Mouse (Mus musculus) megakaryocyte, embryonic 14.5 days (primary cell): ENCODE results near the gene Tnfsf15. TPM values are rescaled to one million over a fixed set of nuclear protein-coding genes. Genes with fewer than 3 reads are reported as not detected.

ENCODE experiments used
- H3K27me3 ChIP-seq: replicated peaks from 2 replicates; pipeline ENCODE3; 2012; ENCODE audit warnings: inconsistent platforms
- H3K36me3 ChIP-seq: replicated peaks from 2 replicates; pipeline ENCODE3; 2012; ENCODE audit warnings: low read length, inconsistent platforms, mixed read lengths
- H3K4me1 ChIP-seq: 2 replicates; pipeline ENCODE4 v1.6.1; 2012; ENCODE audit warnings: inconsistent platforms
- H3K4me3 ChIP-seq: replicated peaks from 2 replicates; pipeline ENCODE3; 2012; ENCODE audit warnings: moderate library complexity, mild to moderate bottlenecking, inconsistent platforms
- H3K9me3 ChIP-seq: 2 replicates; pipeline ENCODE4 v1.6.1; 2012; ENCODE audit warnings: inconsistent platforms
- FLI1 ChIP-seq: IDR thresholded peaks from 2 replicates; pipeline ENCODE4 v1.6.1; 2012; ENCODE audit warnings: low read length, inconsistent platforms, mixed read lengths
- GATA1 ChIP-seq: IDR thresholded peaks from 3 replicates; pipeline ENCODE4 v1.6.1; 2012; ENCODE audit warnings: mixed read lengths, low read length, inconsistent platforms, borderline replicate concordance
- polyA plus RNA-seq: library from polyadenylated mRNA; stranded (reverse); fragments of >175 nt; gene quantifications from 2 replicates; pipeline ENCODE4 v1.2.3, GENCODE M21; 2012; ENCODE audit warnings: low replicate concordance; ENCODE audit not compliant: insufficient read depth

Gene Tnfsf15
- polyA plus RNA-seq, 1 experiment: not detected

DNA sequence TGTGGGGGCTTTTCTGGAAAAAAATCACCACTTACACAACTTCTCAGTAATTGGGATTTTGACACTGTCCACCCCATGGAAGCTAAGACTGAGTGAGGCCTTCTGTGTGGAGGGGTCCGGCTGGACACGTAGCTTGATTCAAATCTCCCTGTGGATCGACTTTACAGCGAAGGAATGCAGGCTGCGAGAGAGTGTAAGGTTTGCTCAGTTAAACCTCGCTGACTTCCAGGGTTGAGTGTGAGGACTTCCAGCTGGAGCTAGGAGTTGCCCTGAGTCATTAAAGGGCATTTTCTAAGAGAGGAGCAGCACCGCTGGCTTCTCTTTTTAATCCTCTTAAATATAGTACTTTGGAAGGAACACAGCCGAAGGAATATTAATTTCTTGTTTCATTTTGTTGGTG, 57.5 kb downstream of the Tnfsf15 start:
- Histone ChIP-seq H3K36me3 (no peaks in the 10 kb centered on the region), H3K9me3 (no peaks in the 10 kb centered on the region), H3K4me1 (no peaks in the 10 kb centered on the region), H3K4me3 (no peak overlapping the region), H3K27me3 (peaks cover 13% of the 10 kb centered on the region)
- TF ChIP-seq GATA1: no peak
- TF ChIP-seq FLI1: no peak

DNA sequence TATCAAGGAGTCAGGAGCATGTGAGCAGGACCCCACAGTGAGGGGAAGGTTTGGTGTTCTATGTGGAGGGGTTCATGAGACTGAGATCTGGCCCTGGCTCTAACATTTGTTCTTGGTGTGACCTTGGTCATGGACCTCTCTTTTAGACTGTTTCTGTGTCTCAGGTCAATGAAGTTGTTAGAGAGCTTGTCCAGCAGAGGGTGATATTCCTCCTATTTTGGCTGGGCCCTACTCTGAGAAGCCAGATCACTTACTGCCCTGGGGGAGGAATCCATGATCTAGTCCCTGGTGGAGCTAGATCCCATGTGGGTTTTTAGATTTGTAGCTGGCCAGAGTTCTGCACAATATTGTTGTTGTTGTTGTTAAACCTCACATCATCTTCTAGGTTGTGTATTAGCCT, 58.8 kb downstream of the Tnfsf15 start:
- no peaks in the 10 kb centered on the region for H3K4me1 ChIP-seq
- no peak for TF ChIP-seq FLI1
- H3K4me3 ChIP-seq: no peak overlapping the region
- peaks cover 13% of the 10 kb centered on the region for H3K27me3 ChIP-seq
- H3K9me3 ChIP-seq: no peaks in the 10 kb centered on the region
- no peaks in the 10 kb centered on the region for H3K36me3 ChIP-seq

DNA sequence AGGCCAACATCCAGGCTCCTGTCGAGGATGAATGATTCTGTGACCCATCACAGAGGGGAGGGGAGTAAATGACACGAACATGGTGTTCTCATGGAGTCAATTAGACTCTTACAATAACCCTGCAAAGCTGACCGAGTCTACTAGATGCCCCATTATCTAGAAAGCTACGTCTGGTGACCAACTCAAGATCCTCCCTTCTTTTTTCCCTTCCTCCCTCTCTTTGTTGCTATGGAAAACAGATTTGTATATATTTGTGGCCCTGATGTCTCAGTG, 59.7 kb downstream of the Tnfsf15 start:
- H3K9me3 ChIP-seq: no peaks in the 10 kb centered on the region
- H3K27me3 ChIP-seq: peaks cover 16% of the 10 kb centered on the region
- no peak for TF ChIP-seq GATA1
- TF ChIP-seq FLI1: no peak
- H3K4me1 ChIP-seq: no peaks in the 10 kb centered on the region
- H3K4me3 ChIP-seq: no peak overlapping the region
- no peaks in the 10 kb centered on the region for H3K36me3 ChIP-seq

DNA sequence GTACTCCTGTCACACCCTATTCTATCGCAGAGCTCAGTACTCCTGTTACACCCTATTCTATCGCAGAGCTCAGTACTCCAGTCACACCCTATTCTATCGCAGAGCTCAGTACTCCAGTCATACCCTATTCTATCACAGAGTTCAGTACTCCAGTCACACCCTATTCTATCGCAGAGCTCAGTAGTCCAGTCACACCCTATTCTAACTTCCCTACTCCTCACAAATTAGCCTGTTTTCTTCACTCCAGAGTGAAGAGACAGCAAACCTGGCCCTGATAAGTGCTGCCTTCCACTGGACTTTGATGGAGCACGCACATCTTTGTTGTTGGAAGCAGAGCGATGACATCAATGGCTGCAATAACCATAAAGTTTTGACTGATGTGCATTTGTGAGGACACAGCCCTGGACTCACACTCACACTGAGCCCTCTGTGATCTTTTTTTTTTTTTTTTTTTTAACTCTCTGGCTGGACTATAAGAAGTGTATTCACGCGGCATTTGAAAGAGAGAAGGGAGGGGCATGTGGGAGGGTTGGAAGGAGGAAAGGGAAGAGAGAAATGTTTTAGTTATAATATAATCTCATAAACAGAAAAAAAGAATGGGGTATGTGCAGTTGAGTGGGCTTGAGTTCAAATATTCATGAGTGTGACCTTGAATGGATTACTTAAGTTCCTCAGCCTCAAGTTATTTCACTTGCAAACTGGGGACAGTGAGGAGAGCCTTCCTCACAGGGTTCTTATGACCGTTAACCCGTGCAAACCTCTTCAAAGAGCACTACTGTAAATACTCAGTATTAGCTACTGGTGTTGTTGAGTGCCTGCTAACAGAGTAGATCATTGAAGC, 60.3 kb downstream of the Tnfsf15 start:
- Histone ChIP-seq H3K9me3 (no peaks in the 10 kb centered on the region), H3K4me3 (no peak overlapping the region), H3K27me3 (peaks cover 16% of the 10 kb centered on the region), H3K4me1 (no peaks in the 10 kb centered on the region), H3K36me3 (no peaks in the 10 kb centered on the region)
- TF ChIP-seq GATA1 (no peak), FLI1 (no peak)

DNA sequence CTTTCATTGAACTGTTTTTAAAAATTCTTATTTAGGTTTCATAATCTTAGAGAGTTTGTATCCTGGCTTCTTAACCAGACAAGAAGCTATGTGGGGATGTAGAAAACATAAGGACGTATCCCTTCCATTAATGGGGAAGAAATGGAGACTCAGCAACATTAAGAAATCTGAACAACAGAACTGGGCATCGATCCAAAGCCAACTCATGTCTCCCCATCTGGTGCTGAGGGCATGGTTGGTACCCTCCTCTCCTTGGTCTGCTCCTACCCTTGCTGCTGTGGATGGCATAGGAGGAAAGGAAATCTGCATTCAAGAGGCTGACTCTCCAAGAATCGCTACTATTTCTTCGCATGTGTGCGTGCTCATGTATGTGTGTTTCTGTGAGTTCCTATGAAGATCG, 61.2 kb downstream of the Tnfsf15 start:
- Histone ChIP-seq H3K4me3 (no peak overlapping the region), H3K9me3 (no peaks in the 10 kb centered on the region), H3K4me1 (no peaks in the 10 kb centered on the region), H3K36me3 (no peaks in the 10 kb centered on the region), H3K27me3 (peaks cover 16% of the 10 kb centered on the region)
- TF ChIP-seq GATA1 (no peak), FLI1 (no peak)

DNA sequence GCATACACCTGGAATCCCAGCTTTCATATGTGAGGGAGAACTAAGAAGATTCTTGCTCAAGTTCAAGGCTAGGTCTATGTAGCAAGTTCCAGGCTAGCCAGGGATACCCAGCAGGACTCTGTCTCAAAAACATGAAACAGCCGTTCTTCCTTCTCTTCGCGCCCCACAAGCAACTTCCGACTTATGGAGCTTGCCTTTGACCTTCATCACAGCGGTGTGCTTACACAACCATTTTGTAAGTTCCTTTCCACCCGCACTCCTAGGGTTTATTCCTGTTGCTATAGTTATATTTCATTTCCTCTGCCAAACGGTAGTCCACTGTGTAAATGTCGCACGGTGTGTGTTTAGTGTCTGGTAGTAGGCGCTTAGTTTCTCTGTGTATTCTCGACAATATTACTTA, 61.9 kb downstream of the Tnfsf15 start:
- H3K27me3 ChIP-seq: peaks cover 16% of the 10 kb centered on the region
- H3K9me3 ChIP-seq: no peaks in the 10 kb centered on the region
- no peaks in the 10 kb centered on the region for H3K36me3 ChIP-seq
- no peak for TF ChIP-seq FLI1
- no peak for TF ChIP-seq GATA1
- no peaks in the 10 kb centered on the region for H3K4me1 ChIP-seq
- H3K4me3 ChIP-seq: no peak overlapping the region

DNA sequence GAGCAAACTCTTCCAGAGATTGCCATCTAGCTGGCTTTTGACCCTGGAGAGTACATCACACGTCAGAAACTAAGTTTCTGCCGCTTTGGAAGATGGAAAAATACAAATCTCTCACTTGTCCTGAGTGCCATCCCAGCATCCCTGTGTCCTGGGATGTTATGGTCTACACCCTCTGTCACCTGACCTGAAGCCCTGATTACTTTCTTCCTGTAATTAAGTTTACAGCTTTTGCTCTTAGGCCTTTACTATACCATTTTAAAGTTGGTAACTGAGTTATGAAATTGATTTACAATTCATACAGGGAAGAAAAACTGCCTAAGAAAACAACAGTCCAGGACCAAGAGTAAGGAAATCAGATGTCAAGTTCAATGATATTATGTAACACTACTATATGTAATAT, 62.5 kb downstream of the Tnfsf15 start:
- Histone ChIP-seq H3K4me3 (no peak overlapping the region), H3K27me3 (peaks cover 16% of the 10 kb centered on the region), H3K36me3 (no peaks in the 10 kb centered on the region), H3K9me3 (no peaks in the 10 kb centered on the region), H3K4me1 (no peaks in the 10 kb centered on the region)
- TF ChIP-seq GATA1 (no peak), FLI1 (no peak)

DNA sequence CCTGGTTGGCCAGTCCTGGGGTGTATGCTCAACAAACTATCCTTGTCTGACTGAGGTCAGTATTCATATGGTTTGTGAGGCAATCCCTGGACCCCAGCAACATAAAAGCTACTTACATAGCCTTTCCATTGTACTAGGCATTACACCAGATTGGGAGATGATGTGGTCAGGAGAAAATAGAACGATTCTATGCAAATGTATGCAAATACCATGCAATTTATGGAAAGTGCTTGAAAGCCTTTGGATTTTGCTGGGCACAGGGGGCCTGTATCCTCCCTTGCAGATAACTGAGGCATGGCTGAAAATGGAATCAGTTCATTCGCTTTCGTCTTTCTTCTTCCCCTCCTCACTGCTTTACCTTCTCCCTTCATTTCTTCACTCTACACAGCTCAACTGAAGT, 63.4 kb downstream of the Tnfsf15 start:
- no peaks in the 10 kb centered on the region for H3K36me3 ChIP-seq
- H3K9me3 ChIP-seq: 0 out of 2 replicates have a peak, but pooled peaks cover 2% of the 10 kb centered on the region
- no peaks in the 10 kb centered on the region for H3K4me1 ChIP-seq
- H3K4me3 ChIP-seq: no peak overlapping the region
- H3K27me3 ChIP-seq: peaks cover 16% of the 10 kb centered on the region
- TF ChIP-seq GATA1 (no peak), FLI1 (no peak)

Other genes starting within 250 kb of the Tnfsf15 start
- gene Whrn, start 249.1 kb downstream of the Tnfsf15 start, polyA plus RNA-seq: 0.30 TPM in 1 of 2 replicates, not detected in the other
- gene Atp6v1g1, start 200.3 kb downstream of the Tnfsf15 start, polyA plus RNA-seq: 12.2 and 191 TPM in 2 replicates
- 0.66 TPM in 1 of 2 replicates, not detected in the other for gene Tmem268, start 186.3 kb downstream of the Tnfsf15 start, polyA plus RNA-seq
- not detected in 2 replicates for gene Gm11213, start 139.9 kb downstream of the Tnfsf15 start, polyA plus RNA-seq
- gene Tex48, start 122.7 kb downstream of the Tnfsf15 start, polyA plus RNA-seq: not detected in 2 replicates
- not detected in 2 replicates for gene Gm11214, start 81.7 kb downstream of the Tnfsf15 start, polyA plus RNA-seq
- 0.07 TPM in 1 of 2 replicates, not detected in the other for gene Tnfsf8, start 116.2 kb upstream of the Tnfsf15 start, polyA plus RNA-seq